Mouse (Mus musculus) naive thymus-derived CD4-positive, alpha-beta T cell, adult 2 months (primary cell): Measurements from ENCODE around the gene Brsk2.
A peak's percentile ranks its signal among the peaks of the same experiment; 100 is the strongest.

Source experiments
- DNase-seq: peaks from one replicate; pipeline ENCODE4 v3.0.0-alpha.2; 2011; ENCODE audit warnings: low read depth

Gene Brsk2

DNA sequence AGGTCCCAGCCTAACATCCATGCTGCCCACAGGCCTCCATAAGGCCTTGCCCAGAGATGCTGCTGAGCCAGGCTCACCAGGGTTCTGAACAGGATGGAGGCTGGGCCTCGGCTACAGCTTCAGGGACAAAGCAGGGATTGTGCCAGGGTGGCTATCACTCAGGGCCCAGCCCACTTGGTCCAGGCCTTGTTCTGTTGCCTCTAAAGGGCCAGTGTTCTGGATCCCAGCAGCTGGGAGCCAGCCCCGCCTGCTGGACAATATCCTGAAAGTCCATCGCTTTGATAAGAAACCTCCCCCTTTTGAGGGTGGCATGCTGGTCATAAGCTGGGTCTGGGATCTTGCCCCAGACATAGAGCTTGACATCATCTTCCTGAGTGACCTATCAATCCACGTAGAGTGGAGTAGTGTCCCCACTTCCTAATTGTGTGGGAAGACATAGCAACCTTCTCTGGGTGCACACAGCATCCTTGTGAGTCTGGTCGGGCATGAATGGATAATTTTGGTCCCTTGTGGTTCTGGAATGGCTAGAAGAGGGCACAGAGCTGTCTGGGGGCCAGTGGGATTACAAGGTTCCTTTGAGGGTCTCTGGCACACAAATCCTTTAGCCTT is 6.1 kb downstream of the Brsk2 start:
- no peak for DNase-seq

DNA sequence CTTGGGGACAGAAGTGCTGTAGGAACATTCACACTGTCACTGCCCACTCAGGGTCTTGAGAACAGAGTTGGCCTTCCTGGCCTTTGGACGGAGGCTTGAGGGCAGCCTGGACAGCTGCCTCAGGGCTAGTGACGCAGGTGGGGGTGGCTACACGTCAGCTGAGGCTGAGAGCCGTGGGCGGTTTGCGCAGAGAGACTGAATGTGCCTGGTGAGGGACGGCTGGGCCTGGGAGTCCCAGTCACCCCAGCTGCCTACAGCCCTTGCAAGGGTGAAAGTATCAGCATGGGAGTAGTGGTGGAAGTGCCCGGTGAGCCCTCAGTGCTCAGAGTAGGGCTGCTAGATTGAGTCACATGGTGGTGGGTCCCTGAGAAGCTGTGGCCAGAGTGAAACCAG is 6.6 kb downstream of the Brsk2 start:
- DNase-seq: no peak

DNA sequence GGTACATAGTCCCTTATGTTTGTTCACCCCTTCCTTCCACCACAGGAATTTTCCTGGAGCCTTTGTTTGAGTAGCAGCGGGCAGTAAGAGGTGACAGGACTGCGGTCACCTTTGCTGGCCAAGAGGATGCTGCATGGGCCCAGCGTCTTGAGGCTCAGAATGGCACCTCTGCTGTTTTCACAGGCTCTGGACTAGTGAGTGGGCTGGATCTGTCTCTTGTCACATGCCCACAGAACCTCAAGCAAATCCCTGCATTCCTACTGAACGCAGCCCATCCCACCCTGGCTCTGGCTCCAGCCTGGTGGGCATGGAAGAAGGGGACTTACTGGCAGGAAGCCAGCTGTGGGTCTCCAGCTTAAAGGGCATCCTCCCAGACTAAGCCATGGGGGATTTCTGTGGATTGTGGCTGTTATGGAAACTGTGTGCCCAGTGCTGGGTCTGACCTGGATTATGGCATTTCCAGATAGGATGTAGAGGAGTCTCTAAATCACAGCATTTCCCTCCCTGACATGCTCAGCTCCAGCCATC is 8.0 kb downstream of the Brsk2 start:
- DNase-seq: no peak

DNA sequence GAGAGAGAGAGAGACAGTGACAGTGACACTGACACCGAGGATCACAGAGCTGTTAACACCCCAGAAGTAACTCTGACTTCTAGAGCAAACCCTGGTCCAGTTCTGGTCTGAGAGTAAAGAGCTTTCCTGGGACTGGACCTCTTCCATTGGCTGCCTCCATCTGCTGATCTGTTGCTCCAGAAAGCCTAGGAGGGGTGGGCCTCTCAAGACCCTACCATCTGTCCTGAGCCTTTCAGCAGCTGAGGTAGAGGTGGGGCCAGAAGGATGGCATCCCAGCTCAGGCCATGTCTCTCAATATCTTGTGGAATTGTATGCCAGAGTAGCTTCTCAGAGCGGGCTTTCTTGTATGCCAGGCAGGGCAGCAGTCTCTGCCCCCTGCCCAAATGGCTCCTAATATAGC is 8.7 kb downstream of the Brsk2 start:
- DNase-seq: no peak

DNA sequence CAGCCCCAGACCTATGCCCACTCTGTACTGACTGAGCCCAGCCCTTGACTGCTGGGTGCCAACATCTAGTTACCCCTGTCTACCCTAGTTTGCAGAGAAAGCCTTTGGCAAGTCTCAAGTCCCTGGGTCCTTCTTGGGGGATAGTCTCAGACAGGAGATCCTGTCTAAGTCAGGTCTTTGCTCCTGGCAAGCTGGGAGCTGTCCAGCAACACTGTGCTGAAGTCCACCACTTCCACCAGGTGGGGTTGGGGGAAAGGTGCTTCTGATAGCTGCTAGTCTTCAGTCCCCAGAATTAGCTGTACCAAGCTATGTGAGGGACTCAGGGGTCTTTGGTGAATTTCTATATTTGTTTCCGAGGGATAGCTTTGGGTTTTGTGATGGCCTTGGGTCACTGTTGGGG is 9.6 kb downstream of the Brsk2 start:
- DNase-seq: no peak

DNA sequence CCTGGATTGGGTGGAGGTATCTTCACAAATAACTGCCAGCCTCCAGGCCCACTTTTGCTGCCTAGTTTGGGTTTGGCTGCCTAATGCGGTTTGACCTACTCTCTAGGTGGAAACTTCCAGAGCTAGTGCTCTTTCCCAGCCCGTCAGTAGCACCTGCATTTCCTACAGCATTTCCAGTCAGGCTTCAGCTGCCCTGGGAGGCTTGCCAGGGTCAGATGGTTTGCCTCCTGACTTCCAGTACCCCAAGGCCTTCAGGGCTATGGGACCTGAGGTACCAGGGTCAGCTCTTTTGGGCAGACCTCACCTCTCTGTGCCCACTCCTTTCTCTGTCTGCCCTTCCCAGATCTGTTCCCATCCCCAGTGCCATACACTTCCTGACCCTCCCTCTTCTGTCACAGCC is 11.4 kb downstream of the Brsk2 start:
- DNase-seq: no peak

DNA sequence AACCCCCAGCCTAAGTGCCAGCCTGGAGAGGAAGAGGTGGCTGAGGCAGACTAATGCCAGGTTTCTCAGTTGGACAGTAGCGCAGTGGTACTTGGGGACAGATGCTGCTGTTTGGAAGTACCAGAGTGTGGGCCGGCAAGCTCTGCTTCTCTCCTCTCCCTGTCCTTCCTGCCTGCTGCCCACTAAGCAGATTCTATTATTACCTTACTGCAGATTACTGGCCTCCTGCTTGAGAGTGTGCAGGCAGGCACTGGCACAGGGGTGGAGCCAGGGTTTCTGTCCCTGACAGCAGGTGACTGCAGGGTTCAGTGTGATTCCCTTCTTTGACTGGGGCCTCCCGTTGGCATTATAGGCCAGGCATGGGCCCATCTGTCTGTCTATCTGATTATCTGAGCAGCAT is 11.9 kb downstream of the Brsk2 start:
- no peak for DNase-seq

DNA sequence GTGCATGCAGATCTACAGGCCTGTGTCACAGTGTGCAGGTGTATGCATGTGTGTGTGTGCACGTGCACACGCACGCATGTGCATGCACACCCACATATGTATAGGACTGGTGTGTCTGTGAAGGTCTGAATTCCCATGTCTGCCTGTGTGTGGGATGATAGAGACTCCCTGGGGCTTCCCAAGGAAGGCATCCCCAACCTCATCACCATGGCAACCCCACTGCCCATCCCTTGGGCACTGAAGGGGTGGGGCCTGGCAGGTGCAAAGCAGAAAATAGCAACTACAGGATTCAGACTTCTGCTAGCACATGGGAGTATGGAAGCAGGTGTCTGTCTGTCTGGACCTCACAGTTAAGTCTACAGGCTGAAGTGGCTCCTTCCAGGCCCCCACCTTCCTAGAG is 13.0 kb downstream of the Brsk2 start:
- DNase-seq: no peak

DNA sequence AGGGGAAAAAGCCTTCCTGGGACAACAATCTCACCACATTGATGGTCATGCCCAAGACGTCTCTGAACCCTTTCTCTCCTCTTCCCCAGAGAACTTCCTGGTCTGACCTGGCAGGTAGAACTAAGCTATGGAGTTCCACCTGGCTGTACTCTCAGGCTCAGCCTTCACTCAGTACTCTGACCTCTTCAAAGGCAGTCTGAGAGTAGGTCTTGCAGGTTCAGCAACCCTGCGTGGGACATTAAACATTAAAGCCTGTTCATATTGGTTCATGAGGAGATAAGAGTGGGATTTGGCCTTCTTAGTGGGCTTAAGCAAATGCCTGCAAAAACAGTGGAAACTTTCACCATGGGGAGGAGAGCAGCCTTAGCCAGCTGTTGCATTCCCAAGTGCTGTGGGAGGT is 16.7 kb downstream of the Brsk2 start:
- DNase-seq: no peak

DNA sequence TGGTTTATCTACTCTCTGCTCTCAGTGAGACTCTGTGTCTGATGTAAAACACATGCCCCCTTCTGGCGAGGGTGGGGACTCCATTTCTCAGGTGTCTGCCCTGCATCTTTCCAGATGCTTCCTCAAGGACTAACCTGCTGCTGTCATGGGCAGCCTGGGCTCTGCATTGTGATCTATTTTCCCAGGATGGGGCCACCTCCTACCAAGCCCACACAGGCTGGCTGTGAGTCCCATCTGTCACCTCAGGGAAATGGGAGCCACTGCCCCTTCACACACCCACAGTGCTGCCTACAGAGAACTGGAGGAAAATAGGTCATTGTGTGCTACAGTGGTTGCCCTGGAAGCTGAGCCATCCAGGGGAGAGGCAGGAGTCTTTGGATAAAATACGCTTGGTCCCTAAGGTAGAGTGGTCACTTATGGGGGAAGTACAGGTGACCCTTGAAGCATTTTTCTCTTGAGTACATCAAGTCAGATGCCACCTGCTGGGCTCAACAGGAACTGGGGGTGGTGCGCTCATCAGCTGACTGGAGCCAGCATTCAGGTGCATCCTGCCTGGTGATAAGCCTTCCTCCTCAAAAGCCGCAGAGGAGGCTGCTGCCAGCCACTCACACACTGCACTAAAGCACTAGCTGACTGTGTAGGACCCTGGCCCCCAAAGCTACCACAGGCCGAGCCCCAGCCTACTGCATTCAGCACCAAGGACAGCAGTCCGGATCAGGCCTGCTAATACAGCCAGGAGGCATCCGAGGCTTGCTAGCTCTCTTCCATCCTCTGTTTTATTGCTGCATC is 23.5 kb downstream of the Brsk2 start:
- DNase-seq: peak; percentile 11

DNA sequence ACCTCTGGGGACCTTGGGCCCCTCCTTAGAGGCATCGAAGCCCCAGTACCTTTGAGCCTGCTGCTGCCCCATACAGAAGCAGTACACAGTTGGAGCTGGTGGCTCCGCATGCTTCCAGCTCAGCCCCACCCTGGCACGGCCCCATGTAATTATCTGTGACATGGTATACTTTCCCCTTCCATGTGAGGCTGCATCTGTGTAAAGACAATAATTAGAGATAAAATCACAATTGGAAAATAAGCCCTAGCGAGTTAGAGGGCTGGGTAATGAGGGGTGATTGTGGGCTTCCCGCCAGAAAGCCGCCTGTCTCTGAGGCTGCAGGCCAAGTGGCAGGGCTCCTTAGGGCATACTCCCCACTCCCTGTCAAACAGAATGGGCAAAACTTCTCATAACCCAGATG is 28.5 kb downstream of the Brsk2 start:
- DNase-seq: no peak

DNA sequence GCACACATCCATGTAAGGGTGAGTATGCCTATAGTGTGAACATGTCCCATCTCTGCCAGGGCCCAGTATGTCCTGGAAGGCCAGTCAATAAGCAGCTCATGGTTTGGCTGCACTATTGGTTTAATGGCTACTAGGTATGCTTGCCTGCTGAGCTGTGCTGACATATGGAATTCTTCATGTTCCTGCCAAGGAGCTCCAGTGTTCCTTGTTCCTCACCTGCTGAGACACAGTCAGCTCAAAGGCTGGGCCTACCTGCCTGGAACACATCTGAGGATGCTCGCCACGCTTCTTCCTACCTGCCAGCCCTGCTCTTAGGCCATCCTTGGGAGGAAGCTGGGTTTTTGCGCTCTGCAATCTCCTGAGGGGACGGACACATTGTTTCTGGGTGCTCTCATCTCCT is 29.7 kb downstream of the Brsk2 start:
- no peak for DNase-seq

DNA sequence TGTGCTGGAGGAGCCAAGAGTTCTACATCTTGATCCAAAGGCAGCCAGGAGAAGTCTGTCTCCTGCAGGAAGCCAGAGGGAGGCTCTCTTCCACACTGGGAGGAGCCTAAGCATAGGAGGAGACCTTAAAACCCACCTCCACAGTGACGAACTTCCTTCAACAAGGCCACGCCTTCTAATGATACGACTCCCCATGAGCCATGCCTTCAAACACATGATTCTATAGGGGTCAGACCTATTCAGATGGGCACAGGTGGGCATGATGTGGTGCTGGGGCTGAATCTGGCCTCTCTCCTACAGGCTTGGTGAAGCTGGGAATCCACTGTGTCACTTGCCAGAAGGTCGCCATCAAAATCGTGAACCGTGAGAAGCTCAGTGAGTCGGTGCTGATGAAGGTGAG is 31.7 kb downstream of the Brsk2 start:
- no peak for DNase-seq

DNA sequence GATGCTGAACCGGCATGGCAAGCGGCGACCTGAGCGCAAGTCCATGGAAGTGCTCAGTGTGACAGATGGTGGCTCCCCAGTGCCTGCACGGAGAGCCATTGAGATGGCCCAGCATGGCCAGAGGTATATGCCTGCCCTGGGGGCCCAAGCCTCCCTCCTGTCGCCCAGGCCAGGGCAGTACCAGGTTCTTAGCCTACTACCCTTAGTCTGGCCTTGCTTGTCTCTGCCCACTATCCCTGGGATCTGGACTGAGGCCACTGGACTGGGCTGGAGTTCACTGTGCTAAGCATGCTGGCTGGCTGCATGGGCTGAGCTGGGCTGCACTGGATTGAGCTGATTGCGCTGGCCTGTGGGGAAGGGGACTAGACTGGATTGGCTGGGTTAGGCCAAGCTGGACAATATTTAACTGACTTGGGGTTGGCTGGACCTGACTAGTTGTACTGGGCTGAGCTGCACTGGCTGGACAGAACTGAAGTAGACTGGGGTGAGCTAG is 38.8 kb downstream of the Brsk2 start:
- no peak for DNase-seq

DNA sequence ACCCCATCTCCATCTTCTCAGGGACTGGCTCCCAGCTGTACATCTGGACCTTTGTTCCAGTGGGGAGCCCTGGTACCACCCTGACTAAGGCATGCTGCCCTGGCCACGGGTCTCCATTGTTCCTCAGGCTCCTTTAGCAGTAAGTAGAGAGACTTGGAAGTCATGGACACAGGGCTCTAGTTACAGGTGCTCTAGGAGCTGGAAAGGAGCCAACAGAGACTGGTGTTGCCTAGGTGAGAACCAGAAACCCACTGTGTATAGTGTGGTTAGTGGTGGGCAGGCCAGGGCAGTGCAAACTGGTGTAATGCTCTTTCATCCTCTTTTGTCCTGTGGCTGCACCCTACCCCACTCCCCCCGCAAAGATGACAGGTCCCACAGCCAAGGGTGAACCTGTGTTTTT is 41.6 kb downstream of the Brsk2 start:
- no peak for DNase-seq

DNA sequence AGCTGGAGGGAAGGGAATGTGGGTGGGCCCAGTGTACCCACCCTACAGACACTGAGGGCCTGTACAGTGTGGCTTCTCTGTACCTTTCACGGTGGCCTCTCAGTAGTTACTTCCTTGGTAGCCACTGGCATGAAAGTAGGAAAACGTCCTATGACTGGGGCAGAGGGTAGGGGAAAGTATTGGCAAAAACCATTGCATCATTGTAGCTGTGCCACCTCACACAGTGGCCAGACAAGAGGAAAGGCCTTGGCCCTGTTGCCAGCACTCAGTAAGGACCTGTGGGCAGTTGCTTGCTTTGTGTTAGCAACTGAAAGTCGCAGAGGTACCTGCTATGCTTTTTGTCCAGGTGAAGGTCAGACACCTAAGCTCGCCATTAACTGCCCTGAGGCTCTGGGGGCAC is 44.6 kb downstream of the Brsk2 start:
- DNase-seq: no peak

DNA sequence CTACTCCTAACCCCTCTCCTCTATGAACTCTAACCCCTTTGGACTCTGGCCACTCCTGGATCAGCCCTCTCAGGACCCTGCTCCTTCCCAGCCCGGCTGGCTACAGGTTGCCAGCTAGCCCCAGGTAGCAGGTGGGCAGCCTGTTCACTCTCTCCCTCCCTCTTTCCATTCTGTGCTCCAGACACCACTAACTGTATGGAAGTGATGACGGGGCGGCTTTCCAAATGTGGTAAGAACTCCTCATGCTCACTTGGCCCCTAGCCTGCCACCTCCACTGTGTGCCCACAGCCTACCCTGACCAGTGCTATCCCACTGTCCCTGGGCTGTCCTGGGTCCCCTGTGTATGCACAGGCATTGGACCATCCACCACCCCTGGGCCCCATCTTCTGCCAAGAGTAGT is 51.1 kb downstream of the Brsk2 start:
- DNase-seq: no peak

DNA sequence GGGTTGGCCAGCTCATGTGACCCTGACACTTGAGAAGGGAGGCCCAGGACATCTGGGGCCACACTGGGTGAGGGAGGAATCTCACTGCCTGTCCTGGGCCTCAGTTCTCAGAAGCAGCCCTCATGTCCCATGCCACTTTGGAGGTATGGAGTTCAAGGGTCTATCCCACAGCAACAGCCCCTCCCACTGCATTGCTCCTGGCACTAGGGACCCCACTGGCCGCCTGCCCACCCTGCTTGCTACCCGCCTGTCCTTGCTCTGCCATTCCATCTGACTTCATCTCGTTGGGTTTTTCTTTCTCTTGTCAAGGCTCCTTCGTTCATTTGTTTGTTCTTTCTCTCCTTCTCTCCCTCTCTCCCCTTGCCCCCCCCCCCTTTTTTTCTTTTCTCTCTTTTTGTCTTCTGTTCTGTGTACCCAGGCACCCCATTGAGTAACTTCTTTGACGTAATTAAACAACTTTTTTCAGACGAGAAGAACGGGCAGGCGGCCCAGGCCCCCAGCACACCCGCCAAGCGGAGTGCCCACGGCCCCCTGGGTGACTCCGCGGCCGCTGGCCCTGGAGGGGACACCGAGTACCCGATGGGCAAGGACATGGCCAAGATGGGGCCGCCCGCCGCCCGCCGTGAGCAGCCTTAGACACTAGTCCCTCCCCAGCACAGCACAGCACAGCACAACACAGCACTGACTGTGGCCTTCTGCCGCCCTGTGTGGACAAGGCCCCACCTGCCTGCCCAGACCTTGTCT is 52.2 kb downstream of the Brsk2 start:
- no peak for DNase-seq

DNA sequence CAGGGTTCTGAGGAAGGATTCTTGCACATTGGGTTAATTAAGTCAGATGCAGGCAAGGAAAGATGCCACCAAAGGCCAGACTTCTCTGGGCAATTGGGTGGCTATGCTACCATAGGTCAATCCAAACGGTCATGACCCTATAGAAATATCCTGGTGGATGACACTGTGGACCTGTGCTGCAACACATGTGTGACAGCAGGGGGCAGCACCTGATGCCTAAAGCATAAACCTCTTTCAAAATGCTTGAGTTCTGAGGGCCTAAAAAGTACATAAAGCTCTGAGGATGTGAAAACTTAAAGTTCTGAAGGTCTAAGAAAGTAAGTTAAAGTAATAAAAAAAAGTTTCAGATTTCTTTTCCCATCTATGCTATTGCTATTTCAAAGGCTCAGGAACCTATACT is 67.0 kb downstream of the Brsk2 start:
- DNase-seq: peak; percentile 58

DNA sequence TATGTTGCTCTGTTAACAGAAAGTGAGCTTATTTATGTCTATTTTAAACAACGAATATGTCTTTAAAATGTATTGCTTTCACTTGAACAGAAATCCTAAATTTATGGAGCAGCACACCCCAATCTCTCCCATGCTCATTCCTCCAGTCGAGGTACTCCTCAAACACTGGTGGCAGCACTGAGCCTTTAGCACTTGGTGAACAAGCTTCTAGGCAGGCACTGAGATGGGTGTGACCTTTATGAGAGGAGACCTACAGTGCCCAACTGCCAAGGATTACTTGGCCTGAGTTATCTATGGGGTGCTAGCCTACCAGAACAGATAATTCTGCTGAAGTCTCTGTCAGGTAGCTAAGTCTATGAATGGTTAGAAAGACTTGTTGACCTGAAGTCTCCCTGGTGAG is 70.1 kb downstream of the Brsk2 start:
- no peak for DNase-seq

DNA sequence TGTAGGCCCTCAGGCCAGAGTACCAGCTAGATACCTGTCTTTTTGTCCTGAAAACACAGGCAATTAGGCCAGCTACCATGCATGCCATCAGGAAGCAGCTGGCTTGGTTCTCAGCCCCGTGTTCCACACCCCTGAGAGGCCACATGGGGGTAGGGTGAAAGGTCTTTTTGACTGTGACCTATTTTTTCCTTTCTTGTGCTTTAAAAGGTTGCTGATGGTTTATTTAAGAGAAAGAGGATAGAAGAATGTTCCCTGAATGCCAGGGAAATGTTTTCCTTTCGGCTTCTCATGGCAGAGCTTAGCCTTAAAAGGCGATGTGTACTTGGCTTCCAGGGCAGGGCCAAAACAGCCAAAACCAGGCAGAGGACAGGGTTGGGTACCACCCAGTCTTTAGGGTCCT is 71.3 kb downstream of the Brsk2 start:
- no peak for DNase-seq

DNA sequence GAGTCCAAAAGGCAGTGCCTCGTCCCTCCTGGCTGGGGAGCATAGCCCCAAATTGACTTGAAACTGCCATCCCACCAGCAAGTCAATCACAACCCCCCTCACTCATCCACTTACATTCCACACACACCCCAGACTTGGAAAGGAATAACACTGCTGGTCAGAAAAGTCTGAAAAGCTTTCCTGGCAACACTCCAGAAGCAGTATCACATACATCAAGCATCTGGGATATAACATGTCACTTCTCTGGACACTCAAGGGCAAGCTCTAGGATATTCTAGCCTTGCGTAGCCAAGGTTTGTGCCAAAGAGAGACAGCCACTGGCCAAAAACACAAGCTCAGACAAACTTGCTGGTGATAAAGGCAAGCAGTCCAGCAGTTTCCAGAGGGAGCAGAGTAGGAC is 75.6 kb downstream of the Brsk2 start:
- DNase-seq: no peak

DNA sequence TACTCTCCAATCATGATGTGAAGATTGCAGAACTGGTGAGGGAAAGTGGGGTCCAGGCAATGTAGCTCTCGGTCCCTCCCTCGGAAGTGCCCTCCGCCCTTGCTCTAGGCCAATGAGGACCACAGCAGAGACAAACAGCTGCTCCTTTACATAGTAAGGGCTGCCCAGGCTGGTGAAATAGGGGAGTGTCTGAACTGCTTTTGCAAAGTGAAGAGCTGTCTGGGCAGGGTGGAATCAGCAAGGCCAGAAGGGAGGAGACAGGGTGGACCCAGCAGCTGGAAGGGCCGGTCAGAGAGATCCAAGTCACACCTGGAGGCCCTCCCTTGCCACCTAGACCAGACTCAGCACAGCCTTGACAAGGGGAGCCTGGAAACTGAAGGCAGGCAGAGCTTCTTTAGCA is 76.4 kb downstream of the Brsk2 start:
- DNase-seq: no peak
